Mouse (Mus musculus) midbrain, embryonic 14.5 days (tissue): ENCODE data around the gene Itgb8. TPM values are rescaled to one million over a fixed set of nuclear protein-coding genes. Genes with fewer than 3 reads are reported as not detected.

Experiments used
- ATAC-seq: fragments of 200-750 bp; cut with Nextera tagmentation; 2 replicates; pipeline ENCODE4 v1.8.0; 2017; ENCODE audit warnings: moderate number of reproducible peaks, moderate library complexity; ENCODE audit not compliant: low FRiP score, low TSS enrichment
- DNase-seq: peaks from one replicate; pipeline ENCODE4 v3.0.0-alpha.2; 2015
- H3K27ac ChIP-seq: fragments of 300-500 bp; sonication (generic); replicated peaks from 2 replicates; pipeline ENCODE4 v1.5.1; 2014; ENCODE audit warnings: mild to moderate bottlenecking, low read depth, low read length, moderate library complexity
- H3K27me3 ChIP-seq: fragments of 300-500 bp; sonication (generic); 2 replicates; pipeline ENCODE4 v1.6.1; 2014; ENCODE audit warnings: low read length, control low read depth, mixed read lengths; ENCODE audit not compliant: control insufficient read depth, insufficient read depth
- H3K36me3 ChIP-seq: fragments of 300-500 bp; sonication (generic); 2 replicates; pipeline ENCODE4 v1.6.1; 2014; ENCODE audit warnings: low read length, control low read depth; ENCODE audit not compliant: control insufficient read depth, insufficient read depth
- H3K4me1 ChIP-seq: fragments of 300-500 bp; sonication (generic); 2 replicates; pipeline ENCODE4 v1.6.1; 2014; ENCODE audit warnings: mild to moderate bottlenecking, antibody characterized with exemption, low read length, control low read depth; ENCODE audit not compliant: control insufficient read depth, insufficient read depth
- H3K4me2 ChIP-seq: fragments of 300-500 bp; sonication (generic); 2 replicates; pipeline ENCODE4 v1.6.1; 2014; ENCODE audit warnings: mild to moderate bottlenecking, low read length, moderate library complexity
- H3K4me3 ChIP-seq: fragments of 300-500 bp; sonication (generic); replicated peaks from 2 replicates; pipeline ENCODE4 v1.5.1; 2014; ENCODE audit warnings: low read depth, low read length
- H3K9ac ChIP-seq: fragments of 300-500 bp; sonication (generic); replicated peaks from 2 replicates; pipeline ENCODE4 v1.6.1; 2014; ENCODE audit warnings: mild to moderate bottlenecking, low read length, moderate library complexity
- H3K9me3 ChIP-seq: fragments of 300-500 bp; sonication (generic); 2 replicates; pipeline ENCODE4 v1.6.1; 2016; ENCODE audit warnings: low read length, control low read depth, mixed read lengths; ENCODE audit not compliant: control insufficient read depth
- WGBS: fragments of 180-500 bp; shearing (Covaris S2); extraction: QIAGEN DNeasy Blood & Tissue Kit; methylation state at CpG from one replicate; pipeline ENCODE4 v1.1.7; 2014; 5-methylcytosine and 5-hydroxymethylcytosine counted together
- polyA plus RNA-seq: library from polyadenylated mRNA; unstranded; fragments of >200 nt; fragmentation: Nextera tagmentation; extraction: Ambion mirVana; gene quantifications from 2 replicates; pipeline ENCODE4 v1.2.1, GENCODE M21; 2014

The Itgb8 gene
- polyA plus RNA-seq, 1 experiment from 2014 or later: 21.5 TPM

- no peak for ATAC-seq
- no peaks in the 10 kb centered on the region for H3K9me3 ChIP-seq
- no peaks in the 10 kb centered on the region for H3K27me3 ChIP-seq
- no peaks in the 10 kb centered on the region for H3K4me1 ChIP-seq
- DNase-seq: no peak
- H3K36me3 ChIP-seq: no peaks in the 10 kb centered on the region
- no peak overlapping the region for H3K9ac ChIP-seq
- no peak overlapping the region for H3K27ac ChIP-seq
- WGBS: over 99% methylated on average over 3 of the region's 3 CpGs
- H3K4me2 ChIP-seq: no peak overlapping the region
- H3K4me3 ChIP-seq: no peak overlapping the region
Observed at GRCm38 (mm10) chr12:119215225-119215624, 23.4 kb downstream of the Itgb8 start.

- Histone ChIP-seq H3K9ac (no peak overlapping the region), H3K9me3 (no peaks in the 10 kb centered on the region), H3K27ac (no peak overlapping the region), H3K4me3 (no peak overlapping the region), H3K4me1 (no peaks in the 10 kb centered on the region), H3K36me3 (no peaks in the 10 kb centered on the region), H3K4me2 (no peak overlapping the region), H3K27me3 (no peaks in the 10 kb centered on the region)
- DNase-seq (no peak), ATAC-seq (no peak)
- 45% methylated on average over 2 of the region's 2 CpGs for WGBS
Observed at GRCm38 (mm10) chr12:119211533-119211932, 27.1 kb downstream of the Itgb8 start.

GRCm38 (mm10) chr12:119210590-119210989, 28.0 kb downstream of the Itgb8 start:
- 97% methylated on average over 2 of the region's 2 CpGs for WGBS
- no peaks in the 10 kb centered on the region for H3K27me3 ChIP-seq
- DNase-seq (no peak), ATAC-seq (no peak)
- H3K9me3 ChIP-seq: no peaks in the 10 kb centered on the region
- H3K4me1 ChIP-seq: no peaks in the 10 kb centered on the region
- H3K9ac ChIP-seq: no peak overlapping the region
- no peak overlapping the region for H3K27ac ChIP-seq
- no peak overlapping the region for H3K4me2 ChIP-seq
- 0 out of 2 replicates have a peak, but pooled peaks cover 3% of the 10 kb centered on the region for H3K36me3 ChIP-seq
- H3K4me3 ChIP-seq: no peak overlapping the region

- ATAC-seq: no peak
Observed at GRCm38 (mm10) chr12:119210073-119210425, 28.6 kb downstream of the Itgb8 start.

GRCm38 (mm10) chr12:119209384-119210072, 29.1 kb downstream of the Itgb8 start:
- no peaks in the 10 kb centered on the region for H3K9me3 ChIP-seq
- H3K36me3 ChIP-seq: 0 out of 2 replicates have a peak, but pooled peaks cover 3% of the 10 kb centered on the region
- no peaks in the 10 kb centered on the region for H3K4me1 ChIP-seq
- no peak overlapping the region for H3K9ac ChIP-seq
- DNase-seq (no peak), ATAC-seq (no peak)
- H3K27me3 ChIP-seq: no peaks in the 10 kb centered on the region
- H3K4me3 ChIP-seq: no peak overlapping the region
- no peak overlapping the region for H3K4me2 ChIP-seq
- WGBS: 94% methylated on average over 2 of the region's 2 CpGs
- H3K27ac ChIP-seq: no peak overlapping the region

More at GRCm38 (mm10) chr12:119210073-119210425, 28.6 kb downstream of the Itgb8 start:
- no peak overlapping the region for H3K4me2 ChIP-seq
- no peaks in the 10 kb centered on the region for H3K4me1 ChIP-seq
- no peaks in the 10 kb centered on the region for H3K27me3 ChIP-seq
- no peak overlapping the region for H3K4me3 ChIP-seq
- DNase-seq: no peak
- H3K27ac ChIP-seq: no peak overlapping the region
- 94% methylated on average over 1 of the region's 1 CpGs for WGBS
- H3K9me3 ChIP-seq: no peaks in the 10 kb centered on the region
- H3K9ac ChIP-seq: no peak overlapping the region
- H3K36me3 ChIP-seq: 0 out of 2 replicates have a peak, but pooled peaks cover 3% of the 10 kb centered on the region

- no peak overlapping the region for H3K4me3 ChIP-seq
- DNase-seq (no peak), ATAC-seq (no peak)
- H3K9me3 ChIP-seq: no peaks in the 10 kb centered on the region
- no peaks in the 10 kb centered on the region for H3K27me3 ChIP-seq
- 81% methylated on average over 1 of the region's 1 CpGs for WGBS
- H3K4me2 ChIP-seq: no peak overlapping the region
- H3K27ac ChIP-seq: no peak overlapping the region
- 0 out of 2 replicates have a peak, but pooled peaks cover 3% of the 10 kb centered on the region for H3K36me3 ChIP-seq
- no peaks in the 10 kb centered on the region for H3K4me1 ChIP-seq
- no peak overlapping the region for H3K9ac ChIP-seq
Observed at GRCm38 (mm10) chr12:119207464-119207801, 31.2 kb downstream of the Itgb8 start.

- peak; percentile 45 for DNase-seq
- 83% methylated on average over 6 of the region's 6 CpGs for WGBS
- H3K27ac ChIP-seq: no peak overlapping the region
- no peak overlapping the region for H3K4me3 ChIP-seq
- H3K27me3 ChIP-seq: no peaks in the 10 kb centered on the region
- ATAC-seq: no peak; the same call in 1 of the 2 replicates
- no peak overlapping the region for H3K4me2 ChIP-seq
- no peaks in the 10 kb centered on the region for H3K4me1 ChIP-seq
- H3K9me3 ChIP-seq: no peaks in the 10 kb centered on the region
- H3K9ac ChIP-seq: no peak overlapping the region
- H3K36me3 ChIP-seq: 0 out of 2 replicates have a peak, but pooled peaks cover 4% of the 10 kb centered on the region
Observed at GRCm38 (mm10) chr12:119206711-119207463, 31.7 kb downstream of the Itgb8 start.

GRCm38 (mm10) chr12:119204411-119204810, 34.2 kb downstream of the Itgb8 start:
- Histone ChIP-seq H3K9me3 (no peaks in the 10 kb centered on the region), H3K9ac (no peak overlapping the region), H3K27me3 (no peaks in the 10 kb centered on the region), H3K4me1 (no peaks in the 10 kb centered on the region), H3K4me2 (no peak overlapping the region), H3K4me3 (no peak overlapping the region), H3K27ac (no peak overlapping the region), H3K36me3 (0 out of 2 replicates have a peak, but pooled peaks cover 6% of the 10 kb centered on the region)
- WGBS: 95% methylated on average over 2 of the region's 2 CpGs
- no peak for ATAC-seq
- DNase-seq: no peak

- 89% methylated on average over 2 of the region's 2 CpGs for WGBS
- H3K27ac ChIP-seq: no peak overlapping the region
- H3K4me2 ChIP-seq: no peak overlapping the region
- H3K4me3 ChIP-seq: no peak overlapping the region
- DNase-seq: no peak
- no peaks in the 10 kb centered on the region for H3K9me3 ChIP-seq
- no peaks in the 10 kb centered on the region for H3K27me3 ChIP-seq
- H3K36me3 ChIP-seq: 0 out of 2 replicates have a peak, but pooled peaks cover 6% of the 10 kb centered on the region
- H3K9ac ChIP-seq: no peak overlapping the region
- H3K4me1 ChIP-seq: no peaks in the 10 kb centered on the region
- ATAC-seq: no peak
Observed at GRCm38 (mm10) chr12:119202766-119203165, 35.8 kb downstream of the Itgb8 start.
